Mouse (Mus musculus): ENCODE data around the gene Epas1. TPM values are rescaled to one million over a fixed set of nuclear protein-coding genes. Genes with fewer than 3 reads are reported as not detected.

The Epas1 gene
- total RNA-seq, 2 experiments from 2014 or later: 248 to 259 TPM

- DNase-seq: no peak
These were observed 34.3 kb downstream of the Epas1 start for GRCm38 (mm10) chr17:86787805-86788204.

- no peak for DNase-seq
These were observed 34.8 kb downstream of the Epas1 start for GRCm38 (mm10) chr17:86788316-86788715.

- no peak for DNase-seq
These were observed 38.4 kb downstream of the Epas1 start for GRCm38 (mm10) chr17:86791925-86792324.

- DNase-seq: no peak
These were observed 42.3 kb downstream of the Epas1 start for GRCm38 (mm10) chr17:86795773-86796172.

GRCm38 (mm10) chr17:86797031-86797430, 43.5 kb downstream of the Epas1 start:
- DNase-seq: no peak

- no peak for DNase-seq
These were observed 45.0 kb downstream of the Epas1 start for GRCm38 (mm10) chr17:86798460-86798859.

- DNase-seq: no peak
These were observed 45.5 kb downstream of the Epas1 start for GRCm38 (mm10) chr17:86798951-86799350.

- DNase-seq: peak; percentile 48 to 79
These were observed 47.0 kb downstream of the Epas1 start for GRCm38 (mm10) chr17:86800535-86800934.

- peak; percentile 74 to 76 for DNase-seq
These were observed 47.8 kb downstream of the Epas1 start for GRCm38 (mm10) chr17:86801213-86801815.

GRCm38 (mm10) chr17:86801876-86802275, 48.4 kb downstream of the Epas1 start:
- DNase-seq: peak; percentile 64 to 78

GRCm38 (mm10) chr17:86802351-86802985, 49.0 kb downstream of the Epas1 start:
- peak; percentile 79 to 89 for DNase-seq

- DNase-seq: peak; percentile 62 to 74
These were observed 49.6 kb downstream of the Epas1 start for GRCm38 (mm10) chr17:86803147-86803546.

GRCm38 (mm10) chr17:86803653-86804052, 50.2 kb downstream of the Epas1 start:
- DNase-seq: peak in 1 of 2 experiments; percentile 45

- peak; percentile 63 to 66 for DNase-seq
These were observed 58.5 kb downstream of the Epas1 start for GRCm38 (mm10) chr17:86812029-86812428.

- DNase-seq: peak in 1 of 2 experiments; percentile 44
These were observed 60.8 kb downstream of the Epas1 start for GRCm38 (mm10) chr17:86814320-86814719.

GRCm38 (mm10) chr17:86815016-86815865, 61.7 kb downstream of the Epas1 start:
- DNase-seq: no peak

GRCm38 (mm10) chr17:86822017-86822737, 68.7 kb downstream of the Epas1 start:
- DNase-seq: no peak

GRCm38 (mm10) chr17:86824502-86825162, 71.1 kb downstream of the Epas1 start:
- DNase-seq: no peak

GRCm38 (mm10) chr17:86825163-86825902, 71.8 kb downstream of the Epas1 start:
- DNase-seq: no peak

GRCm38 (mm10) chr17:86826376-86826775, 72.9 kb downstream of the Epas1 start:
- no peak for DNase-seq
